Mouse (Mus musculus) megakaryocyte, embryonic 14.5 days (primary cell): ENCODE measurements around the gene Vmn1r85.
"Not testable (repeated sequence)": the region's sequence is repeated elsewhere in the genome, so short reads cannot be mapped to it uniquely, and the experiment has no call there.

ENCODE experiments used
- FLI1 ChIP-seq: IDR thresholded peaks from 2 replicates; pipeline ENCODE4 v1.6.1; 2012; ENCODE audit warnings: low read length, inconsistent platforms, mixed read lengths
- GATA1 ChIP-seq: IDR thresholded peaks from 3 replicates; pipeline ENCODE4 v1.6.1; 2012; ENCODE audit warnings: mixed read lengths, low read length, inconsistent platforms, borderline replicate concordance

GRCm38 (mm10) chr7:13123554-13124153 lies 28.7 kb upstream of the Vmn1r85 start:
- not testable (repeated sequence) for TF ChIP-seq GATA1, FLI1
